Mouse (Mus musculus) urinary bladder, postnatal 10 days (tissue): ENCODE data around the gene Vmn1r206.
"Not testable (repeated sequence)": the region's sequence is repeated elsewhere in the genome, so short reads cannot be mapped to it uniquely, and the experiment has no call there.

Source experiments
- DNase-seq: peaks from one replicate; pipeline ENCODE4 v3.0.0; 2022; ENCODE audit warnings: low spot score

Vmn1r206 gene

GRCm38 (mm10) chr13:22624151-22624550 is at the start of gene Vmn1r206:
Gene Vmn1r206, minus strand, starts transcription at chr13:22624251.
- not testable (repeated sequence) for DNase-seq

- DNase-seq, result no peak
These were observed 31.2 kb downstream of the Vmn1r206 start, which contains the start of gene Vmn1r205 for GRCm38 (mm10) chr13:22592900-22593299. Gene Vmn1r205, minus strand, starts transcription at chr13:22593000.

GRCm38 (mm10) chr13:22583336-22583735 is 40.7 kb downstream of the Vmn1r206 start:
- DNase-seq, result not testable (repeated sequence)

- DNase-seq, result not testable (repeated sequence)
These were observed 49.1 kb downstream of the Vmn1r206 start for GRCm38 (mm10) chr13:22574911-22575310.
